Mouse (Mus musculus) olfactory bulb, adult 2 months (tissue): Measurements from ENCODE around the gene Bdh1.

Source experiments
- CTCF ChIP-seq: fragments of 200-500 bp; IDR thresholded peaks from 2 replicates; pipeline ENCODE4 v1.5.1; 2012; ENCODE audit warnings: low read depth, mild to moderate bottlenecking, low read length, moderate library complexity; ENCODE audit not compliant: insufficient read depth
- POLR2A ChIP-seq: fragments of 200-500 bp; IDR thresholded peaks from 2 replicates; pipeline ENCODE4 v1.6.1; 2012; ENCODE audit warnings: mild to moderate bottlenecking, low read depth, low read length, moderate library complexity; ENCODE audit not compliant: insufficient read depth

DNA sequence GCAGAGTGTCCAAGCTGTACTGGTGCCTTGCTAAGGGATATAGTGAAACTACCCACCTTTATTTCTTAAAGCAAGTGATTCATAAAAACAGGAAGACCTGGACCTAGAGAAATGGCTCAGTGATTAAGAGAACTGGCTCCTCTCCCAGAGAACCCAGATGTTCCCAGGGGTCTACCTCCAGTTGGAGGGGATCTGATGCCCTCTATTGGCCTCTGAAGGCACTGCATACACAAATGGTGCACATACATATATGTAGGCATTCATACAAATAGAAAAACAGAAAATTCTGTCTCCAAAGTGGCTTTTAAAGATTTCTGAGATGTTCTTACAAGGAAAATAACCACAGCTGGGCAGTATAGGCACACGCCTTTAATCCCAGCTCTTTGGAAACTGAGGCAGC is 18.0 kb downstream of the Bdh1 start:
- TF ChIP-seq POLR2A (no peak), CTCF (no peak)
